Mouse (Mus musculus): ENCODE data around the gene Gpr88. TPM values are rescaled to one million over a fixed set of nuclear protein-coding genes. Genes with fewer than 3 reads are reported as not detected.

The Gpr88 gene
- total and polyA plus RNA-seq, 3 experiments, result not detected

GRCm38 (mm10) chr3:116290041-116290815, 36.9 kb upstream of the Gpr88 start:
- in situ Hi-C loops (cut with MboI; ENCODE audit: low pct_ligation_motif_present, low pct_unique_long_range_greater_than_20kb, low sequenced_read_pairs), result no loop called here
- DNase-seq (ENCODE audit: extremely low read depth), result no peak
- H3K9me3 ChIP-seq (replicated peaks; ENCODE audit: low read length), result no peaks in the 10 kb centered on the region
- no peaks in the 10 kb centered on the region for H3K27me3 ChIP-seq (replicated peaks)
- peaks cover 0 to 2% of the 10 kb centered on the region in 2 experiments; a peak in 1 of 4 replicates for H3K4me1 ChIP-seq (ENCODE audit: control insufficient read depth in 1 of 2, insufficient read depth in 2 of 2)
- dilution Hi-C loops (cut with MboI; ENCODE audit: extremely low pct_ligation_motif_present, extremely low pct_unique_long_range_greater_than_20kb, low sequenced_read_pairs), result no loop called here
- TF ChIP-seq CHD2 (IDR thresholded peaks at IDR 0.05; ENCODE audit: low read length) (no peak), ZNF384 (IDR thresholded peaks at IDR 0.05; ENCODE audit: low read depth, low read length) (no peak), MAZ (IDR thresholded peaks at IDR 0.05; ENCODE audit: low read depth, low read length) (no peak), NRF1 (IDR thresholded peaks at IDR 0.05; ENCODE audit: low read depth, low read length) (no peak), SMC3 (IDR thresholded peaks at IDR 0.05; ENCODE audit: low read depth, low read length) (no peak), SIN3A (IDR thresholded peaks at IDR 0.05; ENCODE audit: low read length) (no peak), HCFC1 (IDR thresholded peaks at IDR 0.05; ENCODE audit: low read depth, low read length) (no peak), PAX5 (IDR thresholded peaks at IDR 0.05; ENCODE audit: low read length) (no peak), ZC3H11A (IDR thresholded peaks at IDR 0.05; ENCODE audit: low read depth, low read length) (no peak), BHLHE40 (IDR thresholded peaks at IDR 0.05; ENCODE audit: low read depth, low read length) (no peak), KAT2A (IDR thresholded peaks at IDR 0.05; ENCODE audit: insufficient replicate concordance, low read length) (no peak), ETS1 (conservative IDR thresholded peaks at IDR 0.05; ENCODE audit: low read depth, low read length) (no peak), TCF12 (IDR thresholded peaks at IDR 0.05; ENCODE audit: low read depth, low read length) (no peak), E2F4 (IDR thresholded peaks at IDR 0.05; ENCODE audit: insufficient replicate concordance, low read depth, low read length) (no peak), TBP (conservative IDR thresholded peaks at IDR 0.05; ENCODE audit: low read depth, low read length) (no peak), UBTF (IDR thresholded peaks at IDR 0.05; ENCODE audit: low read depth, low read length) (no peak), JUN (IDR thresholded peaks at IDR 0.05; ENCODE audit: insufficient read depth, low read depth, low read length) (no peak)
- H3K4me2 ChIP-seq (ENCODE audit: insufficient read depth, low read depth, poor library complexity, severe bottlenecking), result no peak overlapping the region
- no peak overlapping the region for H3K9ac ChIP-seq (ENCODE audit: insufficient read depth, low read depth)
- no peak overlapping the region for H3K4me3 ChIP-seq (replicated peaks in 1 of 3; ENCODE audit: low read depth in 2 of 3, low read length in 2 of 3, poor library complexity in 1 of 3)
- no peak overlapping the region for H3K27ac ChIP-seq (ENCODE audit: insufficient read depth, low read depth)
- peaks cover 36 to 63% of the 10 kb centered on the region in 2 experiments for H3K36me3 ChIP-seq (replicated peaks in 1 of 2; ENCODE audit: control insufficient read depth in 1 of 2, insufficient read depth in 1 of 2, low read length in 1 of 2)
- H3K79me2 ChIP-seq (replicated peaks; ENCODE audit: control insufficient read depth, extremely low read depth, insufficient read depth, poor library complexity, severe bottlenecking), result no peaks in the 10 kb centered on the region

- dilution Hi-C loops (cut with MboI; ENCODE audit: extremely low pct_ligation_motif_present, extremely low pct_unique_long_range_greater_than_20kb, low sequenced_read_pairs) (no loop called here), in situ Hi-C loops (cut with MboI; ENCODE audit: low pct_ligation_motif_present, low pct_unique_long_range_greater_than_20kb, low sequenced_read_pairs) (no loop called here)
- no peak overlapping the region for H3K4me3 ChIP-seq (replicated peaks in 1 of 3; ENCODE audit: low read depth in 2 of 3, low read length in 2 of 3, poor library complexity in 1 of 3)
- no peaks in the 10 kb centered on the region for H3K27me3 ChIP-seq (replicated peaks)
- H3K27ac ChIP-seq (ENCODE audit: insufficient read depth, low read depth), result no peak overlapping the region
- DNase-seq (ENCODE audit: extremely low read depth), result no peak
- no peaks in the 10 kb centered on the region for H3K9me3 ChIP-seq (replicated peaks; ENCODE audit: low read length)
- peaks cover 29 to 55% of the 10 kb centered on the region in 2 experiments for H3K36me3 ChIP-seq (replicated peaks in 1 of 2; ENCODE audit: control insufficient read depth in 1 of 2, insufficient read depth in 1 of 2, low read length in 1 of 2)
- H3K79me2 ChIP-seq (replicated peaks; ENCODE audit: control insufficient read depth, extremely low read depth, insufficient read depth, poor library complexity, severe bottlenecking), result no peaks in the 10 kb centered on the region
- peaks cover 0 to 2% of the 10 kb centered on the region in 2 experiments; a peak in 1 of 4 replicates for H3K4me1 ChIP-seq (ENCODE audit: control insufficient read depth in 1 of 2, insufficient read depth in 2 of 2)
- no peak for TF ChIP-seq NRF1 (IDR thresholded peaks at IDR 0.05; ENCODE audit: low read depth, low read length)
- no peak for TF ChIP-seq JUND (conservative IDR thresholded peaks at IDR 0.05; ENCODE audit: low read depth, low read length)
- no peak for TF ChIP-seq ETS1 (conservative IDR thresholded peaks at IDR 0.05; ENCODE audit: low read depth, low read length)
- no peak for TF ChIP-seq CHD1 (IDR thresholded peaks at IDR 0.05; ENCODE audit: low read depth, low read length)
- no peak for TF ChIP-seq MXI1 (IDR thresholded peaks at IDR 0.05; ENCODE audit: low read depth, low read length)
- TF ChIP-seq JUN (IDR thresholded peaks at IDR 0.05; ENCODE audit: insufficient read depth, low read depth, low read length), result no peak
- no peak for TF ChIP-seq RCOR1 (conservative IDR thresholded peaks at IDR 0.05; ENCODE audit: low read depth, low read length)
- TF ChIP-seq ELF1 (IDR thresholded peaks at IDR 0.05; ENCODE audit: low read depth, low read length), result no peak
- TF ChIP-seq KAT2A (IDR thresholded peaks at IDR 0.05; ENCODE audit: insufficient replicate concordance, low read length), result no peak
- TF ChIP-seq CHD2 (IDR thresholded peaks at IDR 0.05; ENCODE audit: low read length), result no peak
- no peak for TF ChIP-seq GABPA (IDR thresholded peaks at IDR 0.05; ENCODE audit: insufficient replicate concordance, low read depth, low read length)
- TF ChIP-seq PAX5 (IDR thresholded peaks at IDR 0.05; ENCODE audit: low read length), result no peak
- TF ChIP-seq RAD21 (IDR thresholded peaks at IDR 0.05; ENCODE audit: low read depth, low read length), result no peak
- TF ChIP-seq UBTF (IDR thresholded peaks at IDR 0.05; ENCODE audit: low read depth, low read length), result no peak
- H3K9ac ChIP-seq (ENCODE audit: insufficient read depth, low read depth), result no peak overlapping the region
- H3K4me2 ChIP-seq (ENCODE audit: insufficient read depth, low read depth, poor library complexity, severe bottlenecking), result no peak overlapping the region
Observed at GRCm38 (mm10) chr3:116288833-116289232, 35.5 kb upstream of the Gpr88 start.
